Mouse (Mus musculus): ENCODE measurements around the gene Atp2b2.
A peak's percentile ranks its signal among the peaks of the same experiment; 100 is the strongest.
"Not testable (repeated sequence)": the region's sequence is repeated elsewhere in the genome, so short reads cannot be mapped to it uniquely, and the experiment has no call there.

The Atp2b2 gene

DNA sequence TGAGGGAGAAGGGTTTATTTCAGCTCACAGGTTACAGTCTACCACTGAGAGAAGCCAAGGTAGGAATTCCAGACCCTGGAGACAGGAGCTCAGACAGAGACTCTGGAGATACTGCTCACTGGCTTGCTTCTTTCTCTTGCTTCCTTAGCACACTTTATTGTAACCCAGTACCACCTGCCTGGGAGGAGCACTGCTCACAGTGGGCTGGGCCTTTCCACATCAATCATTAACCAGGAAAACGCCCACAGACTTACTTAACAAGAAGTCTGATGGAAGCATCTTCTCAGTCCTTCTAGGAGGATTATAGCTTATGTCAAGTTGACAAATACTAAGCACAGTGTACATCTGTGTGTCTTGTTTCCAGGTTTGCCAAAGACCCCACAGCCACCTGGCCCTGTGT is 327.6 kb downstream of the Atp2b2 start:
- no peak for DNase-seq (ENCODE audit: low spot score in 2 of 2)

DNA sequence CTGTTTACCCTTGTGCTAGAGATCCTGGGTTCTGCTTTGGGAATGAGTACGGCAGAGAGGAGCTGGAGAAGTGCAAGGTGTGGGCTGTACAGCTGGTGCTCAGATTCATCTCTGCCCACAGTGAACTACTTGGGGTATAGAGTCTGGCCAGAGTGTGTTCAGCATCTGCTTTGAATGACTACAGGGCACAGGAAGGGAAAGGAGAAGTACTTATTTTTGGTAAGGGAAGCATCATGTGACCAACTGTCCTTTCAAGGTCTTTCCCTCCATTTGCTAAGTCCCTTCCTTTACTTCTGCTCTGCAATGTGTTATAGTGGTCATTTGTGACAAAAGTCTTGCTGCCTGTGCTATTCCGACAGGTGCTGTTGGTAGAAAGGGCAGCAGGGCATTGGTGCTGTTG is 328.1 kb downstream of the Atp2b2 start:
- no peak for DNase-seq (ENCODE audit: low spot score in 2 of 2)

DNA sequence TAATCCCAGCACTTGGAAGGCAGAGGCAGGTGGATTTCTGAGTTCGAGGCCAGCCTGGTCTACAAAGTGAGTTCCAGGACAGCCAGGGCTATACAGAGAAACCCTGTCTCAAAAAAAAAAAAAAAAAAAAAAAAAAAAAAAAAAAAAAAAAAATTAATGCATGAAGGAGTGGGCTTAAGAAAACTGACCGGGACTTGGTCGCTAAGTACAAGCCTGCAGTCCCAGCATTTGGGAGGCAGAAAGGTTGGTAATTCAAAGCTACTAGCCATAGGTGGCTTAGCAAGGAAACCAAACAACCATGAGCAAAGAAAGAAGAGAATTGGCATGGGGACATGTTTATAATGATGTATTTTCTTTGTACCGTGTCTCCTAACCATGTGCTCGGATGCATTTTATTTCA is 329.0 kb downstream of the Atp2b2 start:
- DNase-seq (ENCODE audit: low spot score in 2 of 2), result not testable (repeated sequence)

DNA sequence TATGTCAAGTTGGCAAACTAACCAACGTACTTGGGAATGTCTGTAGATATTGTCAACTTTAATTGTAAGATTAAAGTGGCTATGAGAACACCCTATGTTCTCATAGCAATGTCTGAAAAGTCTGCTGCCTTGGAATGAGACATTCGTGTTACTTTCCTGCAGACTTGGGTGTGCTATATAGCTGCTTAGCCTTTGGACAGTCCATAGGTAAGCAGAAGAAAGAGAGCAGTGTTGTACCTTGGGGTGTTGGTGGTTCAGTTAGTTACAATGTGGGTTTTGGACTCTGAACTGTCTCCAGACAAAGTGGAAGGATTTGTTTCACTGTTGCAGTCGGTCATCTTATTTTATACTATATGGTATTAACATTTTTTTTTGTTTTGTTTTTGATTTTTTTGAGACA is 329.7 kb downstream of the Atp2b2 start:
- no peak for DNase-seq (ENCODE audit: low spot score in 2 of 2)

DNA sequence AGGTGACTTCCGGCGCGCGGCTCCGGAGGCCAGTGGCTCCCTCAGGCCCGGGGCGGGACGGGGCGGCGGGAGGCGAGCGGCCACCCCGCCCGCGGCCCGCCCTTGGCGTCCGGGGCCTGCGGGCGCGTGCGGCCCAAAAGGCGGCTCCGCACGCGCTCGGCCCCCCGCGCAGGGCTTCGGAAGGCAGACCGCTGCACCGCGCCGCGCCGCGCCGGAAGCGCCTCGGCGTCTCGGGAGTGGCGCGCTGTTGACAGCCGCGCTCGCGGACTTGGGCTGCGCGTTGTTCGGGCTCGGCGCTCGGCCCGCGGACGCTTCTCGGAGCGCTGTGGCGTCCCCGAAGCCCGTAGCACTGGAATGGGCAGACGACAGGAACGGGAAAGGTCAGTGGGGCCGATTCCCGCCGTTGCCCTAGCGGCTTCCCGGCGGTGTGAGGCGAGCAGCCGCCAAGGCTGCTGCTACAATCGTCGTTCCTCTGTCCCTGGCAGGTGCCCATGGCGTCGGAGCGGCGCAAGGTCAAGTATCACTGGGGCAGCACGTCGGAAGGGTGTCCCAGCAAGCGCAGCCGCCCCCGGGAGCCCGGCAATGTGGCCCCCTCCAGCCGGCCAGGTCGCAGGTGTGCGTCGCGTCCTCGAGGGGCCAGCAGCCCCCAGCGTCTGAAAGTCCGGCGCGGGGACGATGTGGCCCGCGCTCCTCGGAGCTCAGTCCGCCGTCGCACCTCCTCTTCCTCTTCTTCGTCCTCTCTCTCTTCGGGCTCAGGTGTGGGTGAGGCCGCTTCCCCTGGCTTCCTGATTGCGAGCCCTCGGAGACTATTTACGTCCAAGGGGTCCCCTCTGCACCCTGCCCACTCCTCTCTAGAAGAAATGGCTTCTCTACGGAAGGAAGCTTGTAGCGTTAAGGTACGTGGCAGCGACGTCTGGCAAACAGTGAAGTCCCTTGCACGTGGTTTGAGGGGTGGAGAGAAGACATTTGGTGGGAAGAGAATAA is 344.9 kb downstream of the Atp2b2 start:
- DNase-seq (ENCODE audit: low spot score in 2 of 2), result peak in 1 of 2 experiments; percentile 29

DNA sequence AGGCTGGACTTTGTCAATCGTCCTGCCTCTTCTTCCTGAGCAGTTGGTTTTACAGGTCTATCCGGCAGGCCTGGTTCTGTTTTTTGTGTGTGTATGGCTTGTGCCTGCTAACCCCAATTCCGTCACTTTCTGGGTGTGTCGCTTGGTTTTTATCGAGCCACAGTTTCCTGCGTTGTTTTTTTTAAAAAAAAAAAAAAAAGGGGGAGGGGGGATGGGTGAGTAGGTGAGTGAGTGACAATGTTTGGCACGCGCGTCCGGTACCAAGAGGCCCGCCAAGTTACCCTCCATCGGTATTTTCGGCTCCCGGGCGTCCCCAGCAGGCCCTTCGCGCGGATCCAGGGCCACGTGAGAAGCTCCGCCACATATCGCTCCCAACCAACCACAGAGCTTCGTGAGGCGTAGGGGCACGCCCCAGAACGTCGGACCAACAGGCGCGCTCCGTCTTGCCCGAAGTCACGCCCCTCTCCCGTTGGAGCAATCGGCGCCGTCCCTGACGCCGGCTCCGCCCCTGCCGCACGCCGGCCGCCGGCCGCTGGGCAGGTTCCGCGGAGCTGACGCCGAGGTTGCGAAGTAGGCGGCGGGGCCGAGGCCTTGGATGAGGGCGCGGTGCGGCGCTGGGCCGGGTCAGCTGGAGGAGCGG is 345.7 kb downstream of the Atp2b2 start, which contains the start of gene Tatdn2:
TSS of gene Tatdn2 (plus strand) at position 469 of the 640 bp plus-strand sequence.
- peak; percentile 96 to 97 for DNase-seq (ENCODE audit: low spot score in 2 of 2)

DNA sequence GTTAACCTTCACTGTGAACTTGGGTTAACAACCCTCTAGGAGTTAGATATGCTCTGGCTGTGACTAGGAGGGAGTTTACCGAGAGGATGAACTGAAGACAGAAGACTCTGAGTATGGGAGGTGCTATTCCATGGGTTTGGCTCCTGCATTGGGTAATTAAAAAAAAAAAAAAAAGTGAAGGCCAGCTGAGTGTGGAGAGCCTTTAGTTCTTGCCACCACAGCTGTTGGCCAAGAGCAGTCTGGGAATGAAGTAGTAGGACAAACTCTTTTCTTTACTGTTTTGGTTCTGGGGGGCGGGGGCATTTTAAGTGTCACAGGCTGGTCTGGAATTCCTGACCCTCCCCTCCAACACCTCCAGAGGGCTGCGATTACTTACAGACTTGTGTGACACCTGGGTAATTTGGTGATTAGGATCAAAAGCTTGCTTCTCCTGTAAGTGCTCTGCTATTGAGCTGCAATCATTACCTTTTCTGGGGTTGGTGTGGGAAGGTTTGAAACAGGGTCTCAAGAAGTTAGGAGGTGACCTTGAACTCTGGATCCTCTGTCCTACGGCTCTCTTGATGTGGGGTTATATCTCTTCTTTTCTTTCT is 346.6 kb downstream of the Atp2b2 start:
- DNase-seq (ENCODE audit: low spot score in 2 of 2), result no peak

DNA sequence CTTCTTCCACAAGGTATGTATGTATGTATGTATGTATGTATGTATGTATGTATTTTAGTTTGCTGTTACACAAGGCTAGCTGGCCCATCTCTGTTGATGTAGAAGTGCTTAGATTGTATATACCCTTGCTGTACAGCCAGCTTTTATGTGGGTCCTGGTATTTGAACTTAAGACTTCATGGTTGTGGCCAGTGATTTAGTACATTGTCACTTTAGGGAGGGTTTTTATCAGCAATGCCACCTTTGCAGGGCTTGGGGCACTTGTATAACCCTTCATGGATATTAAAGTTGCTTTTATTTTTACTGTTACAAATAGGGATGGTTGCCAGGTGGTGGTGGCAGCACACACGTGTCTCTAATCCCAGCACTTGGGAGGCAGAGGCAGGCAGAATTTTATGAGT is 347.2 kb downstream of the Atp2b2 start:
- no peak for DNase-seq (ENCODE audit: low spot score in 2 of 2)
